Mouse (Mus musculus): ENCODE data around the gene Gpi1.

GRCm38 (mm10) chr7:34195632-34196031 lies 34.5 kb downstream of the Gpi1 start:
- TF ChIP-seq CTCF (IDR thresholded peaks at IDR 0.05; ENCODE audit: control insufficient read depth, insufficient read depth, insufficient replicate concordance, low read depth, low read length) (no peak), POLR2A (IDR thresholded peaks at IDR 0.05; ENCODE audit: control insufficient read depth, low read depth, low read length) (no peak)
